Mouse (Mus musculus) CH12.LX (cell line): ENCODE measurements around the gene S100pbp. TPM values are rescaled to one million over a fixed set of nuclear protein-coding genes. Genes with fewer than 3 reads are reported as not detected.

Experiments
- DNase-seq: peaks from one replicate; pipeline ENCODE4 v3.0.0-alpha.2; 2013; ENCODE audit errors: extremely low read depth
- H3K27ac ChIP-seq: 2 replicates; pipeline ENCODE4 v1.5.1; 2012; ENCODE audit warnings: low read depth, mild to moderate bottlenecking, control low read depth, moderate library complexity; ENCODE audit not compliant: insufficient read depth
- H3K27me3 ChIP-seq: replicated peaks from 2 replicates; pipeline ENCODE3; 2012; ENCODE audit warnings: inconsistent platforms
- H3K36me3 ChIP-seq, 2 experiments: replicated peaks in 1 of 2; 2 replicates each; pipeline versions ENCODE3 to v1.6.1; 2012; ENCODE audit warnings: inconsistent platforms in 1 of 2, low read length in 1 of 2, mild to moderate bottlenecking in 1 of 2, mixed read lengths in 1 of 2, moderate library complexity in 1 of 2; ENCODE audit not compliant: control insufficient read depth in 1 of 2, insufficient read depth in 1 of 2
- H3K4me1 ChIP-seq, 2 experiments: 2 replicates each; pipeline ENCODE4 v1.6.1; 2012; ENCODE audit warnings: inconsistent platforms in 1 of 2, moderate library complexity in 1 of 2; ENCODE audit not compliant: insufficient read depth in 2 of 2, control insufficient read depth in 1 of 2
- H3K4me2 ChIP-seq: 2 replicates; pipeline ENCODE4 v1.6.1; 2012; ENCODE audit warnings: low read depth, mild to moderate bottlenecking, control low read depth; ENCODE audit not compliant: poor library complexity, insufficient read depth, severe bottlenecking
- H3K4me3 ChIP-seq, 3 experiments: fragments of 150-350 bp in 1 of 3; sonication (generic) in 1 of 3; replicated peaks in 1 of 3; 2 replicates each; pipeline versions ENCODE3 to v1.5.1; 2011 to 2012; ENCODE audit warnings: low read depth in 2 of 3, low read length in 2 of 3, mild to moderate bottlenecking in 2 of 3, moderate library complexity in 2 of 3, control low read depth in 1 of 3, improper control_type of control experiment in 1 of 3, inconsistent platforms in 1 of 3, mixed read lengths in 1 of 3; ENCODE audit not compliant: poor library complexity in 1 of 3
- H3K79me2 ChIP-seq: replicated peaks from 2 replicates; pipeline ENCODE4 v1.6.1; 2012; ENCODE audit warnings: mild to moderate bottlenecking, moderate library complexity; ENCODE audit not compliant: control insufficient read depth, poor library complexity, insufficient read depth, severe bottlenecking; ENCODE audit errors: extremely low read depth
- H3K9ac ChIP-seq: 2 replicates; pipeline ENCODE4 v1.6.1; 2012; ENCODE audit warnings: low read depth, mild to moderate bottlenecking, control low read depth, moderate library complexity; ENCODE audit not compliant: insufficient read depth
- H3K9me3 ChIP-seq: replicated peaks from 2 replicates; pipeline ENCODE3; 2012; ENCODE audit warnings: low read length, inconsistent platforms, mixed read lengths
- CHD2 ChIP-seq: IDR thresholded peaks from 2 replicates; pipeline ENCODE4 v1.6.1; 2011; ENCODE audit warnings: low read length, improper control_type of control experiment
- ELF1 ChIP-seq: IDR thresholded peaks from 2 replicates; pipeline ENCODE4 v1.6.1; 2014; ENCODE audit warnings: low read depth, mild to moderate bottlenecking, inconsistent platforms, low read length, improper control_type of control experiment
- ETS1 ChIP-seq: conservative IDR thresholded peaks from 2 replicates; pipeline ENCODE4 v1.6.1; 2012; ENCODE audit warnings: low read depth, mild to moderate bottlenecking, inconsistent platforms, low read length, improper control_type of control experiment, moderate library complexity
- HCFC1 ChIP-seq: IDR thresholded peaks from 2 replicates; pipeline ENCODE4 v1.6.1; 2012; ENCODE audit warnings: low read depth, mild to moderate bottlenecking, inconsistent platforms, low read length, improper control_type of control experiment
- IRF4 ChIP-seq: IDR thresholded peaks from 2 replicates; pipeline ENCODE4 v1.6.1; 2014; ENCODE audit warnings: low read depth, mild to moderate bottlenecking, inconsistent platforms, low read length, improper control_type of control experiment
- JUN ChIP-seq: IDR thresholded peaks from 2 replicates; pipeline ENCODE4 v1.6.1; 2011; ENCODE audit warnings: low read depth, mild to moderate bottlenecking, low read length, improper control_type of control experiment, moderate library complexity; ENCODE audit not compliant: insufficient read depth
- KAT2A ChIP-seq: IDR thresholded peaks from 2 replicates; pipeline ENCODE4 v1.6.1; 2012; ENCODE audit warnings: low read length, improper control_type of control experiment, inconsistent platforms; ENCODE audit not compliant: insufficient replicate concordance
- MAFK ChIP-seq: IDR thresholded peaks from 2 replicates; pipeline ENCODE4 v1.6.1; 2011; ENCODE audit warnings: low read length, improper control_type of control experiment; ENCODE audit not compliant: insufficient replicate concordance
- MAX ChIP-seq: IDR thresholded peaks from 2 replicates; pipeline ENCODE4 v1.6.1; 2011; ENCODE audit warnings: low read length, improper control_type of control experiment
- MEF2A ChIP-seq: IDR thresholded peaks from 2 replicates; pipeline ENCODE4 v1.6.1; 2014; ENCODE audit warnings: low read depth, mild to moderate bottlenecking, inconsistent platforms, low read length, improper control_type of control experiment, borderline replicate concordance
- MXI1 ChIP-seq: IDR thresholded peaks from 2 replicates; pipeline ENCODE4 v1.6.1; 2011; ENCODE audit warnings: mild to moderate bottlenecking, low read depth, low read length, improper control_type of control experiment
- MYC ChIP-seq: IDR thresholded peaks from 2 replicates; pipeline ENCODE4 v1.6.1; 2011; ENCODE audit warnings: low read depth, mild to moderate bottlenecking, improper control_type of control experiment, low read length
- NRF1 ChIP-seq: IDR thresholded peaks from 2 replicates; pipeline ENCODE4 v1.6.1; 2014; ENCODE audit warnings: low read depth, mild to moderate bottlenecking, inconsistent platforms, low read length, improper control_type of control experiment, moderate library complexity
- POLR2A ChIP-seq: IDR thresholded peaks from 2 replicates; pipeline ENCODE4 v1.6.1; 2011; ENCODE audit warnings: low read depth, mild to moderate bottlenecking, improper control_type of control experiment, low read length
- POLR2AphosphoS2 ChIP-seq: IDR thresholded peaks from 2 replicates; pipeline ENCODE4 v1.6.1; 2011; ENCODE audit warnings: low read depth, low read length, improper control_type of control experiment
- RCOR1 ChIP-seq: conservative IDR thresholded peaks from 2 replicates; pipeline ENCODE4 v1.6.1; 2012; ENCODE audit warnings: low read depth, mild to moderate bottlenecking, inconsistent platforms, low read length, improper control_type of control experiment
- SIN3A ChIP-seq: IDR thresholded peaks from 2 replicates; pipeline ENCODE4 v1.6.1; 2012; ENCODE audit warnings: low read length, improper control_type of control experiment, inconsistent platforms
- USF1 ChIP-seq: IDR thresholded peaks from 2 replicates; pipeline ENCODE4 v1.6.1; 2014; ENCODE audit warnings: low read depth, mild to moderate bottlenecking, inconsistent platforms, low read length, improper control_type of control experiment
- USF2 ChIP-seq: conservative IDR thresholded peaks from 2 replicates; pipeline ENCODE4 v1.6.1; 2011; ENCODE audit warnings: low read depth, low read length, improper control_type of control experiment
- ZKSCAN1 ChIP-seq: IDR thresholded peaks from 2 replicates; pipeline ENCODE4 v1.6.1; 2012; ENCODE audit warnings: low read depth, inconsistent platforms, low read length, improper control_type of control experiment, borderline replicate concordance
- ZMIZ1 ChIP-seq: IDR thresholded peaks from 2 replicates; pipeline ENCODE4 v1.6.1; 2012; ENCODE audit warnings: low read depth, mild to moderate bottlenecking, inconsistent platforms, low read length, improper control_type of control experiment
- dilution Hi-C: fragments of 300-500 bp; cut with MboI; formaldehyde crosslinking; loops from 2 replicates; pipeline ENCODE4 v1.14.3; 2020; ENCODE audit warnings: low sequenced_read_pairs; ENCODE audit not compliant: extremely low pct_unique_long_range_greater_than_20kb, extremely low pct_ligation_motif_present
- in situ Hi-C: fragments of 300-500 bp; cut with MboI; formaldehyde crosslinking; loops from 3 replicates; pipeline ENCODE4 v1.14.3; 2019; ENCODE audit warnings: low sequenced_read_pairs, low pct_ligation_motif_present, low pct_unique_long_range_greater_than_20kb, mixed read lengths
- polyA plus RNA-seq: library from polyadenylated mRNA; unstranded; fragments of >175 nt; gene quantifications from 2 replicates; pipeline ENCODE4 v1.2.1, GENCODE M21; 2012; ENCODE audit warnings: low read depth; ENCODE audit not compliant: insufficient read length
- total RNA-seq, 2 experiments: library from RNA; depleted of rRNA; stranded (reverse); fragments of 300-350 nt in 1 of 2; fragments of >200 nt in 1 of 2; gene quantifications; 2 replicates each; pipeline ENCODE4 v1.2.3; 2012 to 2014

The S100pbp gene
- total and polyA plus RNA-seq, 3 experiments: 22.5 to 43.6 (median 43.6) TPM

- Histone ChIP-seq H3K9me3 (no peaks in the 10 kb centered on the region), H3K27ac (no peak overlapping the region), H3K4me1 (peaks cover 0 to 12% of the 10 kb centered on the region in 2 experiments; a peak in 1 of 4 replicates), H3K27me3 (no peaks in the 10 kb centered on the region), H3K4me3 (no peak overlapping the region), H3K79me2 (no peaks in the 10 kb centered on the region), H3K9ac (no peak overlapping the region), H3K36me3 (peaks cover 20 to 80% of the 10 kb centered on the region in 2 experiments), H3K4me2 (no peak overlapping the region)
- no peak for TF ChIP-seq ZMIZ1
- no peak for TF ChIP-seq POLR2A
- no peak for TF ChIP-seq MYC
- TF ChIP-seq HCFC1: no peak
- no peak for TF ChIP-seq IRF4
- no peak for TF ChIP-seq RCOR1
- no peak for TF ChIP-seq CHD2
- TF ChIP-seq KAT2A: no peak
- TF ChIP-seq ETS1: no peak
- no peak for TF ChIP-seq ZKSCAN1
- TF ChIP-seq POLR2AphosphoS2: no peak
- TF ChIP-seq USF1: no peak
- no peak for TF ChIP-seq SIN3A
- no peak for TF ChIP-seq JUN
- no peak for TF ChIP-seq NRF1
- no peak for TF ChIP-seq MAFK
- no peak for TF ChIP-seq MAX
- no peak for TF ChIP-seq ELF1
- no peak for TF ChIP-seq USF2
- dilution Hi-C loops: no loop called here
- in situ Hi-C loops: no loop called here
- no peak for DNase-seq
These were observed 43.6 kb downstream of the S100pbp start for GRCm38 (mm10) chr4:129145943-129146342.

- Histone ChIP-seq H3K9me3 (no peaks in the 10 kb centered on the region), H3K9ac (no peak overlapping the region), H3K4me3 (no peak overlapping the region), H3K27me3 (no peaks in the 10 kb centered on the region), H3K4me1 (peaks cover 0 to 12% of the 10 kb centered on the region in 2 experiments; a peak in 1 of 4 replicates), H3K27ac (no peak overlapping the region), H3K36me3 (peaks cover 17 to 75% of the 10 kb centered on the region in 2 experiments), H3K4me2 (no peak overlapping the region), H3K79me2 (no peaks in the 10 kb centered on the region)
- TF ChIP-seq POLR2A: no peak
- TF ChIP-seq MYC: no peak
- TF ChIP-seq RCOR1: no peak
- no peak for TF ChIP-seq MXI1
- no peak for TF ChIP-seq MEF2A
- dilution Hi-C loops (no loop called here), in situ Hi-C loops (no loop called here)
- no peak for DNase-seq
These were observed 44.1 kb downstream of the S100pbp start for GRCm38 (mm10) chr4:129145411-129145810.
